Mouse (Mus musculus) forebrain, embryonic 11.5 days (tissue): ENCODE data around the gene Gm49354. TPM values are rescaled to one million over a fixed set of nuclear protein-coding genes. Genes with fewer than 3 reads are reported as not detected.

Experiments used
- ATAC-seq: fragments of 200-750 bp; cut with Nextera tagmentation; replicated peaks from 2 replicates; pipeline ENCODE4 v1.8.0; 2017; ENCODE audit warnings: moderate TSS enrichment; ENCODE audit not compliant: low FRiP score
- DNase-seq: peaks from one replicate; pipeline ENCODE4 v3.0.0-alpha.2; 2017; ENCODE audit warnings: low spot score
- H3K27ac ChIP-seq: fragments of 300-500 bp; sonication (generic); 2 replicates; pipeline ENCODE4 v1.5.1; 2014; ENCODE audit warnings: low read depth, low read length
- H3K27me3 ChIP-seq: fragments of 300-500 bp; sonication (generic); 2 replicates; pipeline ENCODE4 v1.6.1; 2014; ENCODE audit warnings: mild to moderate bottlenecking, low read length, mixed read lengths; ENCODE audit not compliant: control insufficient read depth, insufficient read depth
- H3K36me3 ChIP-seq: fragments of 300-500 bp; sonication (generic); 2 replicates; pipeline ENCODE4 v1.6.1; 2014; ENCODE audit warnings: mild to moderate bottlenecking, low read length, moderate library complexity, mixed read lengths; ENCODE audit not compliant: control insufficient read depth, insufficient read depth
- H3K4me1 ChIP-seq: fragments of 300-500 bp; sonication (generic); replicated peaks from 2 replicates; pipeline ENCODE4 v1.6.1; 2014; ENCODE audit warnings: low read length, mixed read lengths; ENCODE audit not compliant: control insufficient read depth, insufficient read depth
- H3K4me2 ChIP-seq: fragments of 300-500 bp; sonication (generic); 2 replicates; pipeline ENCODE4 v1.6.1; 2014; ENCODE audit warnings: low read depth, mild to moderate bottlenecking, low read length, moderate library complexity, mixed read lengths; ENCODE audit not compliant: severe bottlenecking
- H3K4me3 ChIP-seq: fragments of 300-500 bp; sonication (generic); 2 replicates; pipeline ENCODE4 v1.5.1; 2014; ENCODE audit warnings: low read depth, low read length
- H3K9ac ChIP-seq: fragments of 300-500 bp; sonication (generic); 2 replicates; pipeline ENCODE4 v1.6.1; 2014; ENCODE audit warnings: low read length
- H3K9me3 ChIP-seq: fragments of 300-500 bp; sonication (generic); 2 replicates; pipeline ENCODE4 v1.6.1; 2016; ENCODE audit warnings: low read length, mixed read lengths; ENCODE audit not compliant: control insufficient read depth
- WGBS: fragments of 180-500 bp; shearing (Covaris S2); extraction: QIAGEN DNeasy Blood & Tissue Kit; methylation state at CpG from one replicate; pipeline ENCODE4 v1.1.7; 2014; 5-methylcytosine and 5-hydroxymethylcytosine counted together
- polyA plus RNA-seq: library from polyadenylated mRNA; unstranded; fragments of >200 nt; fragmentation: Nextera tagmentation; extraction: Ambion mirVana; gene quantifications from 2 replicates; pipeline ENCODE4 v1.2.1, GENCODE M21; 2014

Gene Gm49354
- polyA plus RNA-seq, 1 experiment from 2014 or later, result not detected

GRCm38 (mm10) chr13:59775168-59775567 lies 6.9 kb downstream of the Gm49354 start:
- H3K4me3 ChIP-seq, result no peak overlapping the region
- ATAC-seq (no peak), DNase-seq (no peak)
- no peak overlapping the region for H3K27ac ChIP-seq
- no peak overlapping the region for H3K9ac ChIP-seq
- H3K4me1 ChIP-seq, result 0 out of 2 replicates have a peak, but pooled peaks cover 2% of the 10 kb centered on the region
- H3K36me3 ChIP-seq, result peaks cover 5% of the 10 kb centered on the region; the same call in 1 of the 2 replicates
- H3K27me3 ChIP-seq, result no peaks in the 10 kb centered on the region
- no peak overlapping the region for H3K4me2 ChIP-seq
- 87% methylated on average over 3 of the region's 3 CpGs for WGBS
- H3K9me3 ChIP-seq, result no peaks in the 10 kb centered on the region

DNA sequence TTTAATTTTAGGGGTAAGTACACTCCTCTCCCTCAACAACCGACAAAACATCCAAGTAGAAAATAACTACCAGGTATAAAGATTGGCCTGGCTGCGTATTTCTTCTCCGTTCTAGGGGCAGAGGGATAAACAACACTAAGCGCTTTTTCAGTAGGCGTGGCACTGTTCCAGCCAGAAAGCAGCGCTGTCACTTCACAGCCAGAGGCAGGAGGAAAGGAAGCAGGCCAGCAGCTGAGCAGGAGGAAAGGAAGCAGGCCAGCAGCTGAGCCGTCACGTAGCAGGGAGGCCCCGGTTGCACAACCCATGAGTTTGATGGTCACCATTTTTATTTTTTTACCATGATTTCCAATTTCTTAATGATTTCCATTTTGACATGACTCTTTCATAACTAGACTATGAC lies 10.8 kb downstream of the Gm49354 start:
- DNase-seq, result no peak
- Histone ChIP-seq H3K27ac (0 out of 2 replicates have a peak overlapping the region, but pooled peaks have one; percentile 97), H3K9ac (no peak overlapping the region)

DNA sequence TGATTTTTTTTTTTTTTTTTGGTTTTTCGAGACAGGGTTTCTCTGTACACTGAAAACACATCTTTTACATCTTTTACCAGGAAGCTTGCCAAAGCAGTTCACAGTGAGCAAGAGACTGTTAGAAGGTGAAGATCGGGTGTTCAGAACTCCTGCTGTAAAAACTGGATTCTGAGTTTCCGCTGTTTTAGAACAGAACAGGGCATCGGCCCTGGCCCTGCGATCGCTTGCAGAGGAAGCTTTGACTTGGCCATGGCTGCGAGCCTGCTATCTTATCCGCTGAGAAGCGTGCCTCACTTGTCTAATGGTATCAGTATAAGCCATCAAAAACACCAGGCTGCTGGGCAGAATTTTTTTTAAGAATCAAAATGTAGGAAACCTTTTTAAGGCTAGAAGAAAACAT lies 11.2 kb downstream of the Gm49354 start:
- WGBS, result 78% methylated on average over 9 of the region's 9 CpGs
- H3K36me3 ChIP-seq, result no peaks in the 10 kb centered on the region
- DNase-seq (no peak), ATAC-seq (no peak)
- H3K4me1 ChIP-seq, result peaks cover 8% of the 10 kb centered on the region; the same call in 1 of the 2 replicates
- no peaks in the 10 kb centered on the region for H3K9me3 ChIP-seq
- peak overlapping the region; percentile 85; the same call in 1 of the 2 replicates for H3K4me3 ChIP-seq
- peak overlapping the region; percentile 77 for H3K4me2 ChIP-seq
- H3K9ac ChIP-seq, result peak overlapping the region; percentile 77
- peak overlapping the region; percentile 97 for H3K27ac ChIP-seq
- H3K27me3 ChIP-seq, result no peaks in the 10 kb centered on the region

More for the DNA sequence above, 10.8 kb downstream of the Gm49354 start:
- no peak overlapping the region for H3K4me2 ChIP-seq
- WGBS, result 77% methylated on average over 9 of the region's 9 CpGs
- no peak for ATAC-seq
- H3K4me3 ChIP-seq, result no peak overlapping the region
- peaks cover 8% of the 10 kb centered on the region; the same call in 1 of the 2 replicates for H3K4me1 ChIP-seq
- no peaks in the 10 kb centered on the region for H3K36me3 ChIP-seq
- H3K27me3 ChIP-seq, result no peaks in the 10 kb centered on the region
- H3K9me3 ChIP-seq, result no peaks in the 10 kb centered on the region

DNA sequence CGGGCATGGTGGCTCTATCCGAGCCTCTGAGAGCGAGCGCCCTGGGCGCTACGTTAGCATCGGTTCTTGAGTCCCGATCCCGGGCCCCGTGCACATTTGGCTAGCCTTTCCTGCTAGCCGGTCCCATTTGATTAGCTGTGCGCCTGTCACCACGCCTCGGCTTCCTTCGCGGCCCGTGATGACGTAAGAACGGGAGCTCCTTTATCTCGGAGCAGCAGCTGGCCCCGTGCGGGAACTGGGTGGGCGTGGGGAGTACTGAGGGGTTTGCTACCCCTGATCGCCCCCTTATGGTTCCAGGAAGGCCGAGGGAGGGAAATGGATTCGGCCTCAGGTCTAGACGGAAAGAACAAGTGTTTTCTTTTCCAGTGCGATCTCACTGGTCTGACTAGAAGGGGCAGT lies 11.9 kb downstream of the Gm49354 start:
- Histone ChIP-seq H3K4me1 (peaks cover 8% of the 10 kb centered on the region; the same call in 1 of the 2 replicates), H3K27me3 (no peaks in the 10 kb centered on the region)
- peak; percentile 87 for ATAC-seq

GRCm38 (mm10) chr13:59769296-59770163 lies 12.5 kb downstream of the Gm49354 start, which contains the start of gene Isca1:
Gene Isca1, minus strand, starts transcription at chr13:59769810.
- whole genome bisulfite sequencing, result under 1% methylated on average over 82 of the region's 91 CpGs
- peak within 1 kb of the TSS; percentile 77 for H3K4me2 ChIP-seq
- DNase-seq (peak; percentile 99), ATAC-seq (peak; percentile 98)
- H3K4me3 ChIP-seq, result peak within 1 kb of the TSS; percentile 85
- peak within 1 kb of the TSS; percentile 77 for H3K9ac ChIP-seq
- no peaks in the 10 kb centered on the region for H3K36me3 ChIP-seq
- H3K4me1 ChIP-seq, result peaks cover 8% of the 10 kb centered on the region; the same call in 1 of the 2 replicates
- H3K27me3 ChIP-seq, result no peaks in the 10 kb centered on the region
- H3K27ac ChIP-seq, result peak within 1 kb of the TSS; percentile 97
- no peaks in the 10 kb centered on the region for H3K9me3 ChIP-seq

More for the DNA sequence above, 11.9 kb downstream of the Gm49354 start:
- H3K27ac ChIP-seq, result peak overlapping the region; percentile 97
- H3K9me3 ChIP-seq, result no peaks in the 10 kb centered on the region
- peak overlapping the region; percentile 77 for H3K4me2 ChIP-seq
- H3K9ac ChIP-seq, result peak overlapping the region; percentile 77
- no peaks in the 10 kb centered on the region for H3K36me3 ChIP-seq
- DNase-seq, result peak; percentile 92
- WGBS, result under 1% methylated on average over 28 of the region's 28 CpGs
- peak overlapping the region; percentile 85 for H3K4me3 ChIP-seq

DNA sequence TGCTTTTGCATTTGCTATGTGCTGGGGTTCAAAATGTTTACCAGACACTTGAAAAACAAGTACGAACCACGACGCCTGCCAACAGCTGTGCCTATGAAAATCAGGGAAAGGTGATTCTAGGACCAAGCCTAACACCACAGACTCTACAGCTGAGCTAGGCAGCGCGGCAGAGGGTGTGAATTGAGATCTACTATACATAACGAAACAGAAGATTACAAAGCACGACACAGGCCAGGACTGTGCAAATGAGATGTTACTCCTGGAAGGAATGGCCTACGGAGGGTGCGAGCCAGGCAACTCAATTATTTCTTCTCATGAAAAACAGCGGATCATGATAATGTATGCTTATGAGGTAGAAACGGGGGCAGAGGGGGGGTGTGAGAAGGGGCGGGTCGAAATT lies 13.5 kb downstream of the Gm49354 start:
- 52% methylated on average over 13 of the region's 13 CpGs for WGBS
- no peak overlapping the region for H3K27ac ChIP-seq
- no peaks in the 10 kb centered on the region for H3K27me3 ChIP-seq
- no peaks in the 10 kb centered on the region for H3K9me3 ChIP-seq
- peak overlapping the region; percentile 85 for H3K4me3 ChIP-seq
- DNase-seq (no peak), ATAC-seq (no peak)
- H3K4me1 ChIP-seq, result peaks cover 8% of the 10 kb centered on the region; the same call in 1 of the 2 replicates
- peak overlapping the region; percentile 76 for H3K4me2 ChIP-seq
- peak overlapping the region; percentile 67 for H3K9ac ChIP-seq
- H3K36me3 ChIP-seq, result no peaks in the 10 kb centered on the region

GRCm38 (mm10) chr13:59766786-59767515 lies 15.1 kb downstream of the Gm49354 start:
- H3K36me3 ChIP-seq, result no peaks in the 10 kb centered on the region; the same call in 1 of the 2 replicates
- H3K27me3 ChIP-seq, result no peaks in the 10 kb centered on the region
- no peak for DNase-seq
- ATAC-seq, result no peak
- no peak overlapping the region for H3K9ac ChIP-seq
- H3K4me1 ChIP-seq, result peaks cover 8% of the 10 kb centered on the region; the same call in 1 of the 2 replicates
- no peak overlapping the region for H3K4me3 ChIP-seq
- H3K9me3 ChIP-seq, result no peaks in the 10 kb centered on the region
- H3K27ac ChIP-seq, result no peak overlapping the region
- 83% methylated on average over 11 of the region's 11 CpGs for WGBS
- no peak overlapping the region for H3K4me2 ChIP-seq

- Histone ChIP-seq H3K4me1 (peaks cover 2% of the 10 kb centered on the region; the same call in 1 of the 2 replicates), H3K4me3 (no peak overlapping the region), H3K27me3 (no peaks in the 10 kb centered on the region), H3K9me3 (no peaks in the 10 kb centered on the region), H3K36me3 (peaks cover 2% of the 10 kb centered on the region; the same call in 1 of the 2 replicates), H3K9ac (no peak overlapping the region), H3K27ac (no peak overlapping the region), H3K4me2 (no peak overlapping the region)
- no peak for DNase-seq
- ATAC-seq, result no peak
- WGBS, result 94% methylated on average over 7 of the region's 7 CpGs
Observed at GRCm38 (mm10) chr13:59762791-59763190, 19.3 kb downstream of the Gm49354 start.
